Mouse (Mus musculus) thymus, postnatal 10 days (tissue): ENCODE data around the gene Rps6kc1.

Experiments used
- DNase-seq, 2 experiments: peaks; one replicate each; pipeline ENCODE4 v3.0.0; 2021; ENCODE audit warnings: low spot score in 2 of 2

Gene Rps6kc1

DNA sequence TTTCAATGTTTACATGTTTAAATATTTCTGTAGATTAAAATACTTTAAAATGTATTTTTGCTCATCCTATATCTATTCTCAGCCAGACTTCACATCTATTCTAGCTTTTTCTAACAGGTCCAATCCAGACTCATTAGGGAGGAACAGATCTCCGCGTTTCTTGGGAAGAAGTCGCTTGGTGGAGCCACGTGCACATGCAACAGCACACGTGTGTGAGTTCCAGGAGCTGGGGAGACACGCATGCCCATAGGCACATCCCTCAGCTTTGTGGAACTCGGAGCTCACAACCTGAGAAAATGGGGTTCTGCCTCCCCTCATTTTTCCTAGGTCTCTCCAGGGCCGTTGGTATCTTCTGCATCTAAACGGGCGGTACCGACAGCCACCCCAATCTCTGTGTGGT lies 243.7 kb downstream of the Rps6kc1 start:
- DNase-seq = no peak

DNA sequence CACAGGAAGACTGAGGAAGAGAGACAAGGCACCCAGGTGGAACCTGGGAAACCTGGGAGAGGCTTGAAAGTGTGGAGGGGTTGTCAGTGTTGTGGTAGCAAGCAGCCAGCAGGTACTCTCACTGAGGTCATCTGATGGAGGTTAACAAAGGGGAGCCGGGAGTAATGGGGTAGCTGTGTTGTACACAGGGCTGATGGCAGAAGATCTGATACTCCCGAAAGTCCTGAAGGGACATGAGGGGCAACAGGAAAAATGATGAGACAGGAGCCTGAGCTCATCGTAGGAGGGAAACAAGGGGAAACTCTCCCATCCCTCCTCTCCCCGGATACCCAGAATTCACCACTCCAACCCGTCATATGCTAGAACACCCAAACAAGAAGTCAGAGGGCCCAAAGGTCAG lies 244.2 kb downstream of the Rps6kc1 start:
- DNase-seq = no peak

DNA sequence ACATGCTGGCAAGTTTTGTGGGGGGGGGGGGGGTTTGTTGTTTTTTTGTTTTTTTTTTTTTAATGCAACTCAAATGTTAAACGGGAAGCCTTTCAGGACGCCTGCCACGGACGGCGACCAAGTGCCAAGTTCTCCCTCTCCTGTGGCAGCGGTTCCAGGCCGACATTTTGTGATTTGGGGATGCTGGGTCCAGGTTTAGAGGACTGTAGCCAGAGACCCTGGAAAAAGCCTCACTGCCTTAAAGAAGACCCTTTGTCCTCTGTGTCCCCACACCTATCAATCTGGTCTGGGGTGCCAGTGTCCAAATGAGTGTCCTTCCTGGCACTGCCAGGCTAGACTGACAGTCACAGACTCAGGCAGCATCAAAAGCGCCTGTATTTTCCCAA lies 246.1 kb downstream of the Rps6kc1 start:
- no peak for DNase-seq

DNA sequence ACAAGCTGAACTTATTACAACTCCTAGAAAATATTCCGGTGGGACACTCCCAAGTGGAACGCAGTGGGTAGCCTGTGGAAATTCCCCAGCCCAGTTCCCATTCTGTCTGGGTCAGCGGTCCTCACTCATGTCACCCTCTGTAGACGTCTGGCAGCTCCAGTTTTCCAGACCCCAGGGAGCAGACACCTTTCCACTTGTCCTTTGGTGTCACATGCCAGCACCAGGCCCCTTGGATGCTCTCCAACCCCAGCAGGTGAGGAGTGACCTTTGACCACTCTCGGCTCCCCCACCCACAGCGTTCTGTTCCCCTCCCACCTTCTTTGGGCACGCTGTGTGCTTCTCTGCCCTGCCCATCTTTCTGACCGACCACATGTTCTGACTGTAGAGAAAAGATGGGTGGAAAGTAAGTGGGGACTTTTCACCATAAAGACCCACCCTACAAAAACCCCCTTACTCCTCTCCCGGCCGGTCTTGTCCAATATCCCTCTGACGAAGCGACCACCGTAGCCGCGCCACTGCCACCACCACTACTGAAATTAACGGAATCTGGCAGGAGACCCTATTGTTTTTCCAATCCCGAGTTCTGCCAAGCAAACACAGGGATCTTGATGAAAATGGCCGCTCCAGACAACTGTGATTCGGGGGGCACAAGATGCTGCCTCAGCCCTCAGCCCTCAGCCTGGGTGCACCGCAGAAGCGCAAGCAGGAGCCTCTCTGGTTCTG lies 246.6 kb downstream of the Rps6kc1 start:
- DNase-seq = no peak

DNA sequence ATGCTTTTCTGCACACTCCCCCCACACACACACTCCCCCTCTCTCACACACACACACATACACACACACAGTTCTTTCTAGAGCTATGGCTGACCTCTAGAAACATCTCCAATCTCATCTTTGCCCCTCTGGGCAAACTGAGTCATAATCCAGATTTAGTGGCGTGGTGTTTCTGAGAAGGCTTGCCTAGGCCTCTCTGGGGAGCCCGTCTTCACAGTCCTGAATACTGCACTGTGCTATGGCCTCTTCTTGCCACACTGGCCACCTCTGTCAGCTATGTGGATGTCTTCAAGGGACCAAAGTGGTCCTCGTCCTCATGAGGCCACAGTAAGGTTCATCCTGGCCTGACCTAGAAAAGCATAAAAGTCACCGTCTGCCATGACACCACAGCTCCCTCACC lies 247.6 kb downstream of the Rps6kc1 start:
- no peak for DNase-seq

DNA sequence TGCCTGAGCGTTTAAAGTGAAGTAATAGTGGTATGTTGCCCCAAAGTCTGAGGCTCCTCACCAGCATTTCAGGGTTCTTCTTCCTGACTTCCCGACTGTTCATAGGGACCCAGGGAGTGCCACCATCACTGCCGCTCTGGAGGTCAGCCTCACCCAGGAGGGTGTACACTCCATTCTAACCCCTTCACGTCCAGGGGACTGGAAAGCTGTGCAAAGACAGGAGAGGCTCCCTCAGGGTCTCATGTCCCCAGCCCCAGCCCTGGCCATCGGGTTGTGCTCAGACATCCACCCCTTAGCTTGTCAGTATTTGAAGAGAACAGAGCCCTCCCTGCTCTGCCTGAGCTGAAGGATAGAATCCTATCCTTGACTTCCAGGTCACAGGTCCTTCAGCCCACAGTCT lies 248.8 kb downstream of the Rps6kc1 start:
- no peak for DNase-seq

DNA sequence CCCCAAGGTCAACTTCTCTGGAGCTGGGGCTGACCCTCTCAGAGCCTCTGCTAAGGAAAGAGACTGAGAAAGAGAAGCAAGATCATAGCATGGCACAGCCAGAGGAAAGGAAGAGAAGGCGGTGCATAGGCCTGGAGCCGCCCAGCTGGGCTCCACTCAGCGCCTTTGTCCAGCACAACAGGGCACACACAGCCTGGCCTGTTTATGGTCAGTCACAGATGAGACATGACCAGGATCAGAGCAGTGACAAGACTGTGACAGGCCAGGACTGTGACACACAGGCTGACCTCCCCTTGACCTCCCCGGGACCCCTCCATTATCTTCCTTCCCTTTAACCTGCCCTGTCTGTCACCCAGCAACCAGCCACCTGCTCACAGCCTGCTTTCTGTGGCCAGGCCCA lies 249.8 kb downstream of the Rps6kc1 start:
- DNase-seq = no peak

DNA sequence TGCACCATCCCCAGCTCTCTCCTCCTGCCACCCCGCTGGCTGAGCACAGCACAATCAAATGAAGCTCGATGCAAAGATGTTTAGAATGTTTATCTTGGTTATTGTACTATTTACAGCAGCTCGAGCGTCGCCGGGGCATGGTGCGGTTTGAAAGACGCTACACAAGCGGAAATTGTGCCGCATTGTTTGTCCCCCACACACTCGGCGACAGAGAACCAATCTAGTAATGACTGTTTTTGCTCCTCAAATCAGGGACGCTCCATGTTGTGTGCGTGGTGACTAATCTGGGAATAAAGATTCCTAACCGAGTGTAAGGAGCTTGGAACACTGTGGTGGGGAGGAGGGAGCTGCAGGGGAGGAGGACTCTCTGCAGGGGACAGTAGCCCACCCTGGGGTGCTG lies 250.3 kb downstream of the Rps6kc1 start:
- DNase-seq = no peak

DNA sequence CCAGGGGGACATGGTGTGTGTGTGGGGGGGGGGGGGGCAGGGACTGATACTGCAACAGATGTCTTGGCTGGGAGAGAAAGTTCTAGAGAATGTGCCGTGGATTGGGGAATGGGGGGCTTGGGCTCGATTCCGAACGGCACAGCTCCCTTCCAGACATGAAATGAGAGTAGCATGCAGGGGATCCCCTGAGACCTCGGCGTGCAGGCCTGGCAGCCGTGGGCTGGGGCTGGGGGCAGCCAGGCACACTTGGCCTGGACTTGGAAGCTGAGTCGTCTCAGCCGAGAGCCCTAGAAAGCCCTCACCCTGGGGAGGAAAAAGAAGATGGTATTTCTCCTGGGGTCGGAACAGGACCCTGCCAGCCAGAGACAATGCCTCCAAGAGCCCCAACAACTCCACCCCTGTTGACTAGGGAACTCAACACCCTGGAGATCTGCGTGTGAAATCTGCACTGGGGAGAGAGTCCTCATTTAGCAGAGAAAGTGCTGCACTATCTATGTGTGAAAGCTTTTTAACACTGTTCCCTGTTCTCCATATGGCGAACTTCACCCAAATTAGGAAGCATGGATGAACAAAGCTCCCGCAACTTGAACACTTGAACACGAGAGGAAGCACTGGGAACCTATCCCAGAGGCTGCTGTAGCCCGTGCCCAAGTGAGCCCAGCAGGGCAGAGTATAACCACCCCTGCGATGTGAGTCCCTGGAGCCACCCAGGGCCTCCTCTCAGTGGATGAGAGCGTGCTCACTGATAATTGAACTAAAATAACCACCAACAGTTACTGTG lies 251.7 kb downstream of the Rps6kc1 start:
- no peak for DNase-seq

DNA sequence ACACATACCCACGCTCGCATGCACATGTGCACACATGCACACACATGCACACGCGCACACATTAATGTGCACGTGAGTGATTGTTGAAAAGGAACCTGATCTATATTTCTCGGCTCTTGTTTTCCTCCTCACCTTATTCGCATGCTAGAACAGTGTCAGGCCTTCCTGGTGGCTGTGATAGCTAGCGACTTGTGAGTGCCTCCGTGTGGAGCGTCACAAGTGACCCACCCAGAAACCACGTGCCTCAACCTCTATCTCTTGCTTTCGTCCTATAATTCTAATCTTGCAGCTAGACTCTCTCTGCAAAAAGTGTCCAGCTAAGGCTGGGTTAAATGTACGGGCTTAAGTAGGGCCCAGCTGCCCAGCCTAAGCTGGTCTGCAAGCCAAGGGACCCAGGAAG lies 253.3 kb downstream of the Rps6kc1 start:
- no peak for DNase-seq

DNA sequence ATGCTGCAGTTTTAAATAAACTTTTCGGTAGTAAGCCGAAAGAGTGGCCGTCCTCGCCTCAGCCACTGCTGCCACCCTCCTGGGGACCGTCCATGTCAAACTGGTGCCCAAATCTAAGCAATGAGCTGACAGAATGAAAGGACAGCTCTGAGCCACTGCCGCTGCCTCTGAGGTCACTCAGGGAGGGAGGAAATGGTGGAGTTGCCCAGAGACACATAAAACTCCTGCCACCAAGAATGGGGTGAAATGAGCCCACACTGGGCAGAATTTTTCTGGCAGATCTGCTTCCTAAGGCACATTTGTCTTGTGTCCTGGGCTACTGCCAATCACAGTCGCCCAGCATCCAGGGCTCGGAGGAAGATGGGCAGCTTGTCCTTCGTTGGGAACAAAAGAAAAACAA lies 255.5 kb downstream of the Rps6kc1 start:
- no peak for DNase-seq

DNA sequence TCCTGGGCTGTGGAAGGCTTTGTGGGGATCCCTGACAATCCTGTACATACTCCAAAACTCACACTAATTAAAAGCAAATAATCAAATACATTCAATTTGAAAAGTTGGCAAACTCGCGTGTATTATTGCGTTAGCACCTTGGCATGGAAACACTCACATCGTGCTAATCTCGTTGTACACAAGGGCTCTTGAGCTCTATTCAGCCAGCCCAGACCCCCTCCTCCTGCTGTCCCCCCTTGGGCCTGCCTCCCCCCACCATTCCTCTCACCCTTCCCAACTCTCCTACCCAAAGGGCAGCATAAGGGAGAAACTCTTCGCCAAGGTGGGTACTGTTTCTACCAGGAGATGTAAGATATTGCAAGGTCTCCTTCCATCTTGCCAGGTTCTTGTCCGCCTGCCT lies 255.9 kb downstream of the Rps6kc1 start:
- no peak for DNase-seq

DNA sequence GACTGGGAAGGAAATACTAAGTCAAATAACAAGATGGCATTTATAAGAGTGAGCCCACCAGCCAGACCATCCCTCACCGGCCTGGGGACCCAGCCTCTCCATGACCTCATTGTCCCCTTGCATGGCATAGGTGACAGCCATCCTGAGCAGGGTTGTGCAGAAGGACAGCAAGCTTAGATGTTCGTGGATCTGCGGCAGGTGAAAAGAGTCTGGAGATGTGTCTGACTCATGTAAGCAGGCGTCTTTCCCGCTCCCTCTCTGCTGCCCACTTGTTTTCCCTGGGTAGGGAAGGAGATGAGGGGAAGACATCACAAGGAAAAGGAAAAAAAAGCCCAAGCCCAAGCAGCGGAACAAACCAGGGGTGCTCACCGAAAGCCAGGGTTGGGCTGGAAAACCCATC lies 256.5 kb downstream of the Rps6kc1 start:
- DNase-seq = no peak

DNA sequence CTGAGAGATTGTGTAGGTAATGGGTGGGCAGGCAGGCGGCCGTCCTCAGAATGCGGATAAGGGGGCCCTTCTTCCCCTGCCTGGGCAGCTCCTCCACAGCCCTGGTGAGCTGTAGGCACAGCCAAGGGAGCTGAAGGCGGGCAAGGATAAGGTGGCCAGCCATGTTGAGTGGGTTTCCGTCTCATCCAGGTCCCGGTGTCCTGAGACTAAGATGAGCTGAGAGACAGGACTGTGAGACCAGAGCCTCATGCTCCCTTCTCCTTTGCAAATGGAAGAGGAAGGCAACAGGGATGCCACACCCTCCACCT lies 256.9 kb downstream of the Rps6kc1 start:
- no peak for DNase-seq

DNA sequence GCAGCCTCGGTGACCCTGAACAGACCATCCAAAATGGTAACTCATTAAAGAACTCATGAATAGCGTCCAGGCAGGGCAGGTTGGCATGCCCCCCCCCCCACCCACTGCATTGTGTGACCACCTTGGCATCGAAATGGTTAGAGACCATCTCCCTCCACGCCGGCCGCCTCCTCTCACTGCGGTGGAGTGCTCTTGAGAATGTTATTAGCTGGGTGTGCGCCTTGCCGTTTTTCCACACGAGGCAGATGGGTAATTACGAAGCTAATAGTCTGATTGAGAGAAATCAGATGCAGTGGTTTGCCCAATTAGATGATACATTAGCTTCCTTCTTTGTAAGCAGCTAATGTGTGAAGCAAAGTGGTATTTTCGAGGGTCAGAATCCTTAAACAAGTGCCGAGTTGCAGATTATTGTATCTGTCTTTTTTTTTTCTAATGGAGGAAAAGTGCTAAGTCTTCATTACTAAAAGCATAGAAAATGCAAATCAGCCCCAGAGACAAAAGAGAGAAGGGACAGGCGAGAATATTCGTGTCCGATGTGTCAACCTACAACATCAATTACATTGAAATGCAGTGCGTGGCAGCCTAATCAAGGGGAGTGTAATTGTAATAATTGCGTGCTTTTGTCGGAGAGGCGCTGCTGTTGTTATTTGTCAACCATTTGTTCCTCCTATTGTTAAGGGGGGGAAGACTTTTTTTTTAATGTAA lies 257.4 kb downstream of the Rps6kc1 start:
- no peak for DNase-seq

DNA sequence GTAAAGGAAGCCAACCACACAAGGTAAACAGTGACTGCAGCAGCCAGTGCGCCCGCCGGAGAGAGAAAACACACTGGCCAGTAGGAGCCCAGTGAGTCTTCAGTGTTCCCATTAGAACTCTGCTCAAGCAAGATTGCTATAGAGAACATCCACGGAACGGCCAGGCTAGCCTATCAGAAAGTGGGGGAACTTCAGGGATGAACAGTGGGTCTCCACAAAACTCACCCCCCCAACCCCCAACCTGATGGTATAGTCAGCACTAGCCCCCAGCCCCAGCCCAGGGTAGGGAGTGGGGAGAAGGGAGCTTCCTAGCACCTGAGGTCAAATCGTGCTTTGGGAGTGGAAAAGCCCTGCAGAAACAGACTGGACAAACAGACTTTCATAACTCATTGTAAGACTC lies 258.5 kb downstream of the Rps6kc1 start:
- no peak for DNase-seq
